In the genomic region with DNA sequence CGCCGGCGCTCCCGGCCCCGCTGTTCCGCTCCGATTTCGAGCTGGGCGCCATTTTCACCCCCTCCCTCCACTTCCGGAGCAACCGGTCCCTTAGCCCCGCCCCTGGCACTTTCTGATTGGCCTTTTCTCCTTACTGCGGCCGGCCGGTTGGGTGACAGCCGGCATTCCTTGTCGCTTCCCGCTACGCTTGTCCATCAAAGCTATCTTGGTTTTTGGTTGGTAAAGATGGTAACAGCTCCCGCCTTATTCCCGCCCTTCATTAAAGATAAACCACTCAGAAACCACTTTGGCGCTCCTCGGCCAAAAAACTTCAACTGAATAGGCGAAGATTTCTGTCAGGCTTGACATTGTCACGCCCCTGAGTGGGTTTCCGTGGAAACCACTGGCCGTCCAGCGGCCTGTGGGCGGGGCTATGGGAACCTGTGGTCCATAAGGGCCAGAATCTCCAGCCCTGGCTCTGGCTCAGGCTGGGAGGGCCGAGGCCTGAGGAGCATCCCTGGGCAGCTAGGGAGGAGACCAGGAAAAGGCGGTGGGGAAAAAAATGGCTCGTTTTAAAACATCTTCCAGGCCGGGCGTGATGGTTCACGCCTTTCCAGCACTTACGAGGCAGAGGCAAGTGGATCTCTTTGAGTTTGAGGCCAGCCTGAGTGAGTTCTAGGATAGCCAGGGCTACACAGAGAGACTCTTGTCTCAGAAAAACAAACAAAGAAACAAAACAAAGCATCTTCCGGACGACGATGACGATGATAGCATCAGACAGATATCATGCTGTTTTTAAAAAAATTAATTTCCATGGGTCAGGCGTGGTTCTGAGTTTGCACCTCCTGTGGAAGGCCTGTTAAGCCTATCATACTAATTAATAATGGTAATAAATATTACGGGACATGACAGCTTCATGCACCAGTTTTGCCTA, we compare ENCODE assay signal across 8 mouse cellular contexts. TPM values are rescaled to one million over a fixed set of nuclear protein-coding genes. Genes with fewer than 3 reads are reported as not detected.
DNase-seq lines count a peak whose midpoint lies in the region; ATAC-seq lines count a peak whose summit lies in the region.

Gene Dcaf15, minus strand, starts transcription at position 72 of the 913 bp plus-strand sequence.

- H3K4me3 ChIP-seq in hindbrain, embryonic 11.5 days (ENCODE audit: low read depth, low read length), result peak within 1 kb of the TSS; percentile 70

- no peaks in the 10 kb centered on the region; the same call in 1 of the 2 replicates for H3K4me1 ChIP-seq in hindbrain, embryonic 11.5 days (replicated peaks; ENCODE audit: control insufficient read depth, insufficient read depth, low read length)

- WGBS in hindbrain, embryonic 11.5 days, result 7% methylated on average over 42 of the region's 42 CpGs

- H3K27ac ChIP-seq in hindbrain, embryonic 11.5 days (ENCODE audit: low read depth, low read length), result peak within 1 kb of the TSS; percentile 89

- no peaks in the 10 kb centered on the region for H3K27me3 ChIP-seq in hindbrain, embryonic 11.5 days (ENCODE audit: control insufficient read depth, insufficient read depth, low read length)

- peak; percentile 99 for DNase-seq in Muller cell, postnatal 12 days (ENCODE audit: inconsistent ontology term)
- DNase-seq in cerebellum, adult 9-11 months, result peak; percentile 99
- peak; percentile 98 to 99 for DNase-seq in frontal cortex, adult 2 months (ENCODE audit: extremely low spot score in 1 of 2, low spot score in 1 of 2)
- peak; percentile 99 for DNase-seq in hindbrain, embryonic 11.5 days (ENCODE audit: low spot score)
- peak; percentile 98 for DNase-seq in layer of hippocampus, postnatal 10 days (ENCODE audit: low spot score in 2 of 2)
- peak; percentile 100 for DNase-seq in lung, postnatal 10 days
- peak; percentile 95 for DNase-seq in ovary, postnatal 36 days (ENCODE audit: low spot score)
- peak; percentile 98 for DNase-seq in thymus, postnatal 25 days

- H3K9ac ChIP-seq in hindbrain, embryonic 11.5 days (ENCODE audit: low read depth, low read length), result peak within 1 kb of the TSS; percentile 88

- H3K36me3 ChIP-seq in hindbrain, embryonic 11.5 days (ENCODE audit: control insufficient read depth, insufficient read depth, low read length), result no peaks in the 10 kb centered on the region

- H3K9me3 ChIP-seq in hindbrain, embryonic 11.5 days (ENCODE audit: control insufficient read depth, low read length), result no peaks in the 10 kb centered on the region

- ATAC-seq in hindbrain, embryonic 11.5 days (ENCODE audit: low FRiP score), result peak; percentile 96

- H3K4me2 ChIP-seq in hindbrain, embryonic 11.5 days (replicated peaks; ENCODE audit: low read depth, low read length), result peak within 1 kb of the TSS; percentile 78

RNA-seq across cellular contexts. Expression of gene Dcaf15, which starts in this region (rescaled TPM):
- polyA plus RNA-seq in frontal cortex, adult 2 months (2012; rRNA removed), result 32.9 and 40.8 TPM in 2 replicates
- polyA plus RNA-seq in hindbrain, embryonic 11.5 days (2014; fragmentation: Nextera tagmentation; extraction: Ambion mirVana), result 12.5 and 12.8 TPM in 2 replicates
- 10 to 100 TPM; 31.8 to 31.9 TPM for total RNA-seq in layer of hippocampus, postnatal 10 days (2021)

Comparison
In these comparisons a context has a peak if more than half of its experiments do, and no peak if none do; other contexts are left out.
1. Peak in every context shown above with its lines: DNase-seq, ATAC-seq, H3K4me3 ChIP-seq and H3K27ac ChIP-seq.